ENCODE assay signal across 17 mouse cellular contexts in genomic region chr7:83940136-83940535, GRCm38 (mm10).
"Had no signal": no experiment of that assay in that cellular context is flagged by ENCODE, and none has a peak within 500 bp of the region (broad histone marks: within the 10 kb centered on the region; RNA-seq: fewer than 3 reads in every experiment).

No protein-coding gene starts in this region.

- ATAC-seq: midbrain, embryonic 15.5 days had no signal

- H3K4me2 ChIP-seq: liver, embryonic 13.5 days; midbrain, embryonic 12.5 days; midbrain, embryonic 15.5 days; neural tube, embryonic 13.5 days had no signal

- H3K27ac ChIP-seq: kidney, postnatal 0 days; layer of hippocampus, adult 2 months; liver, embryonic 13.5 days; midbrain, embryonic 12.5 days; midbrain, embryonic 15.5 days; neural tube, embryonic 13.5 days had no signal

- H3K27me3 ChIP-seq: liver, embryonic 13.5 days; midbrain, embryonic 12.5 days; midbrain, embryonic 15.5 days; neural tube, embryonic 13.5 days had no signal

- H3K9ac ChIP-seq: liver, embryonic 13.5 days; midbrain, embryonic 12.5 days; midbrain, embryonic 15.5 days; neural tube, embryonic 13.5 days had no signal

- H3K4me1 ChIP-seq: liver, embryonic 13.5 days; midbrain, embryonic 12.5 days; midbrain, embryonic 15.5 days; neural tube, embryonic 13.5 days had no signal

- H3K36me3 ChIP-seq: liver, embryonic 13.5 days; midbrain, embryonic 12.5 days; midbrain, embryonic 15.5 days; neural tube, embryonic 13.5 days had no signal

- DNase-seq: kidney, adult 11 months; kidney, adult 8-10 months; kidney, postnatal 25 days; layer of hippocampus, adult 9-11 months; liver, embryonic 13.5 days; lung, adult 2 months; lung, postnatal 14 days; lung, postnatal 4 days; retina, postnatal 1 day; right cerebral cortex, postnatal 25 days; spleen, adult 18-20 months; thymus, postnatal 25 days had no signal

- H3K9me3 ChIP-seq: liver, embryonic 13.5 days; midbrain, embryonic 12.5 days; midbrain, embryonic 15.5 days; neural tube, embryonic 13.5 days had no signal

- H3K4me3 ChIP-seq: layer of hippocampus, adult 2 months; liver, embryonic 13.5 days; midbrain, embryonic 12.5 days; midbrain, embryonic 15.5 days; neural tube, embryonic 13.5 days had no signal
